Mouse (Mus musculus) erythroblast, embryonic 14.5 days (primary cell): ENCODE data around the gene Ifitm7.

Source experiments
- GATA1 ChIP-seq: IDR thresholded peaks from 2 replicates; pipeline ENCODE4 v1.6.1; 2012; ENCODE audit warnings: low read length, inconsistent platforms, mixed read lengths
- TAL1 ChIP-seq: IDR thresholded peaks from 3 replicates; pipeline ENCODE4 v1.6.1; 2012; ENCODE audit warnings: low read length, inconsistent platforms, mixed read lengths

- no peak for TF ChIP-seq GATA1
- TF ChIP-seq TAL1 = no peak
Observed at GRCm38 (mm10) chr16:14005266-14005665, 18.6 kb upstream of the Ifitm7 start.
